Mouse (Mus musculus) cerebellum, adult 8-10 months (tissue): ENCODE data around the gene H2al3.

ENCODE experiments used
- DNase-seq: peaks from one replicate; pipeline ENCODE4 v3.0.0; 2022

H2al3 gene

DNA sequence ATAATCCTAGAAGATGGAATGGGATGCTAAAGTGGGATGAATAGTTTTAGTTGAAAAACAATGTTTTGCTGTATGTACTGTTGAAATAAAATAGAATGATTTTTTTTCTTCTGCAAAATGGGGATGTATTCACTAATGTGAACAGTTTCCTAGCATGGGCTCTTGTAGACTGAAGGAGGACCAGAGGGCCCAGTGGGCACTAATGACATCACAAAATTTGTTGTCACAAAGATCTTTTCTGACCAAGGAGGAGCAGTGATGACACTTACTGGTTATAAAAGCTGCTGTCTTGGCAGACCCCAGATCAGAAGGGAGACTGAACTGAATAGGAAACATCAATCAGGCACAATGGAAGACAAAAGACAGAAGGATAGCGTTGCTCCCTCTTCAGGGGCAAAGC, at the start of gene H2al3:
TSS of gene H2al3 (plus strand) at position 301 of the 400 bp plus-strand sequence.
- no peak for DNase-seq

DNA sequence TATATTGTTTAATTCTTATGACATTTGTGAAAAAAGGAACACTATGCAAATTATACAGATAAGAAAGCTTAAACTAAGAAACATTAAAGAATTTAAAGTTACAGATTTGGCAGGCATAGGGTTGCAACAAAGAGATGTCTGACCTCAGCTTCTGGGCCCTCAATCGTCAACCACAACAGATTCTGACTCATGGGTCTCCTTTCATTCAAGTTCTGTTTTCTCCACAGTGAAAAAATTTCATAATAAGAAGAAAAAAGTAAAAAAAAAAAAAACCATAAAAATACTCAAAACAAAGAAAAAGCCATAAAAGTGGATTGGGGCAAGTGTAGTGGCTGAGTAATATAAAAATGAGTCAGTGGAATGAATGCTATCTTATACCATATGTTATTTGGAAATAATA, 39.4 kb upstream of the H2al3 start:
- DNase-seq: no peak

DNA sequence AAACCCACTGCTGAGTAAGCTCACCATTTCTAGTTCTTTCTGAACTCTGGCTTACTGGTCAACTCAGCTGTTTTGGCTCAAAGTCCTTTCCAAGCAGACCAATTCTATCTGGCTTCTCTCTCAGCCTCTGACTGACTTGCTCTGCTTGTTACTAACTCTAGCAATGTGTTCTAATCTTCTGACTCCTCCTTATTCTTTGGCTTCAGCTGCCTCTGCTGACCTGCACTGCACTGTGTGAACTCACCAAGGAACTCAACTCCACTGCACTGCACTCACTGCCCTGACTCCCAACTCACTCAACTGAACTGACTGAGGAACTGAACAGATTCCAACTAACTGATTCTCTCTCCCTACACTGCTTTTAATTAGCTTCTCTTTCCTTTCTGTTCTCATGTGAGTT, 37.0 kb upstream of the H2al3 start:
- no peak for DNase-seq

DNA sequence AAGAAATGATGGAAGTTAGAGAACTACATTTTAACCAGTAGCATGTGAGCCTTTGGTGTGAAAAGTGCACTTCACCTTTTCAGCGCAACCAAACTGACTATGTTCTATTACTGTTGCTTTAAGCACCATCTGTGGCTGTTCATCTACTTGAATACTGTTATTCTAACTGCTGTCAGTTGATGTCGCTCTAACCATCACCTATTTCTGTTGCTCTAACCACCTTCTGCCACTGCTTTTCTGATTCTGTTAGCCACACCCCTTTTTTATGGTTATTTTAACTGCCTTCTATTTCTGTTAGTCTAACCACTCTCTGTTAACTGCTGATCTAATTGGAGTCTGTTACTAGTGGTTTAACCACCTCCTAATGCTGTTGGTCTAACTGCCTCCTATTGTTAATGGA, 14.7 kb upstream of the H2al3 start:
- no peak for DNase-seq

DNA sequence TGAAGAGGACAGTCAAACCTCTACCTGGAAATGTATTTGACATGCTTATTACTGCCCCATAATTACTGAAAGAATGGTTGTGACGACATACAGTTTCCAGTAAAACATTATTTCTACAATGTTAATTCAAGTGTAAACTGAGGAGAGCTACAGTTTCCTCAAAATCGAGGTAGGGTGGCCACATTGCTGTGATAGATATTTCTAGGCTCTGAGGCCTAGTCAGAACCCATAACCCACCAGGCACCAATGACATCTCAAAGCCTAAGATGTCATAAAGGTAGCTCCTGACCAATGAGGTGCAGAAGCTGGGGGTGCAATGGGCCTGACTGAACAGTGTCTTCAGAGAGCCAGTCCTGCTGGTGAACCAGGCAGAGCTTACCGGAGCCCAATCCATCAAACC, 2.9 kb upstream of the H2al3 start, which contains the start of gene Hypm:
TSS of gene Hypm (plus strand) at position 301 of the 400 bp plus-strand sequence.
- no peak for DNase-seq

DNA sequence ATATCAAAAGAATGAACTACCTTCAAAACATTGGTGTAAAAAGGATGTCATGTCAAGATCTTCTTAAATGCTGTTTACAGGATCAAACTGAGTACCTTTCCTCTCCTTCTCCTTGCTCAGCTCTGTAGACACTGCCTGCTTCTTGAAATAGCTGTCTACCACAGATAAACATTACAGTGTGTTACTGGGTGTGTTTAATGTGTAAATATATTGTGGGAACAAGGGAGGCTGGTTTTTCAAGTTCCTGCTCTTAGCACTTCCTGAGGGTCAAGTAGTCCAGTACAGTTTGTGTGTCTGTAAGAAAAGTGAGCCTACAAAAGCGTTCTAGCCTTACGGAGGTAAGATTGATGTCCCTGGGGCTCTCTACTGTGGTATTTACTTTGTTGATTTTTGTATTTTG, 12.4 kb downstream of the H2al3 start:
- no peak for DNase-seq

DNA sequence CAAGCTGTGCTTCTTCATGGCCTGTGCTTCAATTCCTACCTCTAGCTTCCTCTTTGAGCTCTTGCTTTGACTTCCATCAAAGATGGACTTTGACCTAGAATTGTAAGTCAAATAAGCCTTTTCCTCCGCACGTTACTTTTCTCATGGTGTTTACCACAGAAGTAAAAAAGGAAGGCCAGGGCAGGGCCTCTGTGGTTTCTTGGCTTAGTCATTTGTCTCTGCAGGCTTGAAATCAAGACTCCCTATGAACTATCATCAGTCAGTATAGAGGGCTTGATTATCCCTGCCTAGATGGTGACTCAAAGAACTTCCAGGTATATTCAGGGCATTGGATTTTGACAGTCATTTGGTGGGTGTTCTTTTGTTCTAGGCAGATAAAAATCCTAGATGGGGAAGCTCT, 26.0 kb downstream of the H2al3 start:
- DNase-seq: no peak

DNA sequence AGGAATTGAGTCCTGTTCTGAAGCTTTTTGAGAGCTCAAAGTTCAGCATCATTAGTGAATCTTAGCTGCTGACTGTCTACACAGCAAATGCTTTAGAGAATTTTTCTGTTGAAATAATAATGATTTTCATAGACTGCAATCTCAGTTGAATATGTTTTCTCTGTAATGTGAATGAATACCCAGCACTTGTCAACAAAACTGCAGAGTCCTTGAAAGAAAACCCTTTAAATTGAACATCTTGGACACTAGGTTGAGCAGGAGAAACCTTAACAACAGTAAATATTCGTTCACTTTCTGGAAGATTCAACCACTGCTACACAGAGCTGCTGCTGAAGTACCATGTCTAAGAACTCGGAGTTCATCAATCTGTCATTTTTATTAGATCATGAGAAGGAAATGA, 35.8 kb downstream of the H2al3 start, which contains the start of gene Sytl5:
TSS of gene Sytl5 (plus strand) at position 301 of the 400 bp plus-strand sequence.
- DNase-seq: no peak
